Mouse (Mus musculus) cerebellum, adult 9-11 months (tissue): Measurements from ENCODE around the gene Tcp10a.
"Not testable (repeated sequence)": the region's sequence is repeated elsewhere in the genome, so short reads cannot be mapped to it uniquely, and the experiment has no call there.

ENCODE experiments used
- DNase-seq: peaks from one replicate; pipeline ENCODE4 v3.0.0; 2022

Gene Tcp10a

DNA sequence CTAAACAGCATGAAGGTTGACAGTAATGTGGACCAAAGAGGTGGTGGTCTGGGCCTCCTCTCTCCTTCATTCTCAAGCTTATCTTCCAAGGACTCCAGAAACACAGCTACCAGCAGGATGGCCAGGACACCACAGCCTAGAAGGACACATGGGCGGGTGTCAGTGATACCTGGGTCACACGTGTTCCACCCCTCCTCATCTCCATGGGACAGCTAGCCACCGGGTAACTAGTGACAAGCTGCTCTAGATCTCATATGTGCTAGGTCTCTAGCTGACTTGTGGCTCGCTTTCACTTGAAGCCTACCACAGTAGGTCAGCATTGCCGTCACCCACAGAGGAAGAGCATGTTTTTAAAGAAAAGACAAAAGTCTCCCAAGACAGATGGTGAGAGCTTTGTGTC lies 47.4 kb downstream of the Tcp10a start, which contains the start of gene Gm49630:
Gene Gm49630 (minus strand): TSS at position 101 of the 400 bp plus-strand sequence.
- DNase-seq: not testable (repeated sequence)

DNA sequence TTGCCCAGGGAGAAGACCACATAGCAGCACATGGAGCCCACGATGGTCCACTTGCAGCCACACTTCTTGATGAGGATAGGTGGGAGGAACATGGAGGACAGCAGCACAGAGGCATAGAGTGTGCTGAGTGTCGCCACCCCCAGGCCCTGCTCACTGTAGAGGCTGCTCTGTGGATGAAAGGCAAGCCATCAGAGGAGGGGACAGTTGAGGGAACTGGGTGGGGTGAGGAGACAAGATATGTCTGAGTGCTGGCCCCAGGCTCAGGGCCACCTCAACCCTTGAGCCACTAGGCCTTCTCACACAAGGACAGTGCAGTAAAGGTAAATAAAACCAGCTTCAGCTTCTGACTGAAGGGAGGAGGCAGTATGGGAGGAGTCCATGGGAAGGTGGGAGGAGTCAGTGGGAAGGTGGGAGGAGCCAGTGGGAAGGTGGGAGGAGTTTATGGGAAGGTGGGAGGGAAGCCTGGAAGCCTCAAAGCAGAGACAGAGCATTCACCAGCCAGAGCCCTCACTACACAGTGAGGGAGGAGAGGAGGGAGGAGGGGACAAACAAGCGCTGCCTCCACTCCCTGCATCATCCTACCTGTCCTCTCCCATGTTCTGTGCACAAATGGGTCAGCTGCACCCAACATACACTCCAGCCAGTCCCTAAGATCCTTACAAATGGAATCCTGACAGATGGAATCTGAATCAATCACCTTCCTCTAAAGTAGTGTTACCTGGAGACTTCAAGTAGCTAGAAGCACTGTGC lies 52.7 kb downstream of the Tcp10a start:
- not testable (repeated sequence) for DNase-seq

DNA sequence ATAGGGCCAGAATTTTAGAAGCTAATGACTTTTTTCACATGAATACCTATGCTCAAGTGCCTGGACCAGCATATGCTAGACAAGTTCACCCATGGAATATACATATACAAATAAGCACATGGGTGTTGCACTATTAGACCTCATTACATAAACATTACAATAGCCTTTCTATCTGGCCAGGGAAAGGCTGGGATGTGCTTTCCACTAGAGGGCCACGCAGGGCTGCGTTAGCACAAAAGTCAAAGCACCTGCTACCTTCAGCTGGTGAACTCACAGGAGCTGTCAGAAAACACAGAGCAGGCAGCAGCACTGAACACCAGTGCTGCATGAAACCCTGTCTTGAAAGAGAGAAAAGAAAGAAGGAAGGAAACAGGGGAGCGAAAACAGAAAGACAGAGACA lies 53.5 kb downstream of the Tcp10a start:
- DNase-seq: not testable (repeated sequence)

DNA sequence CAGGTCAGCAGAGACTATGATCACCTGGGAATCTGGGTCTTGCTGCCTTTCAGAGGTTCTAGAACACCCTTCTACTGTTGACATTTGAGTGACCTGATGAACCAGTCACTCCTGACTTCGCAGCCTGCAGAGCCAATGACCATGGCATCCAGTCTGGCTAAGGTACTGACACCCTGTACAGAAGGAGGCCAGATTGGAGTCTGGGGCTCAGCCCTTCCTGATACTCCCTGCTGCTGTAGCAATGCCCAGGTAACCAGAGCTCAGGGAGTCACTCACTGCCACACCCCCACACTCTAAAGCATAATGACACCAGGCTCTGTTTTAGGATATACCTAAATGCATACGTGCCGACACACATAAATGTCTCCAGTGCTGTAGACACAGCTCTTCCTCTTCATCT lies 58.3 kb downstream of the Tcp10a start:
- not testable (repeated sequence) for DNase-seq

DNA sequence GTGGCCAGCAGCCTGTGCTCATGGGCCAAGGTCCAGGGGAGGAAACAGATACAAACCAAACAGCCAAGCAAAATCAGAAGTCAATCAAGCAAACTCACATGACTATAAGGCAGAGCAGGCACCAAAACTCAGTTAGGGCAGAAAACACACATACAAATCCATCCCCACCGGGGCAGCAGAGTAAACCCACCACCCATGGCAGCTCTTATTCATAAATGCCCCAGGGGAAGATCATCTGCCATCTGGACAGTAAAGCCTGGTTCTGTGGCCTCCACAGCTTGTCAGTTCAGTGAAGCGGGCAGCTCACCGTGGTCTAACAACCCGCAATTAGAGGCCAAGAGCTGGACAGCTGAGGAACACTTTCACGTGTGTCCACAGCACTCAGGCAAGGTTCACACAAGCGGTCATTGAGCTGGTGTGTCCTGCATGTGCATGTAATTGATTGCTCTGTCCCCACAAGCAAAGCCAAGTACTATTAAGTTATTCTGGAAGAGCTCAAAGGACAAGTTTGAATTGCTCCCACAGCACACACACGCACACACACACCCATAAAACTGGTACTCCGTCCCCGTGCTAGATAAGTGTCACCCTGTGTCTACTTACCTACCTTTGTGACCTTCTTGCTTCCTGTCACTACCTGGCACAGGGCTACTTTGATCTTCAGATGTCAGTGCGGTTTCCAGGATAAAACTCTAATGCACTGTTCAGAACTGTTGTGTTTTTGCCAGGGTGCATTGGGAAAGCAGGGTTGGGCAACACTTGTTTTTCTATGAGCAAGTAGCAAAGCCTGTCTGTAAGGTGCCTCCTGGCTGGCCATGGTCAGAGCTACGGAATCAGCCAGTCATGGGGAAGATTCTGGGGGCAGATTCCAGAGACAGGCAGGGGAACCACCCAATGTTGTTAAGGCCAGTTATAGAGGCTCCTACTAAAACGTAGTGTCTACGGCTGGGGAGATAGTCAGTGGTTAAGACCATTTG lies 59.0 kb downstream of the Tcp10a start:
- DNase-seq: not testable (repeated sequence)

DNA sequence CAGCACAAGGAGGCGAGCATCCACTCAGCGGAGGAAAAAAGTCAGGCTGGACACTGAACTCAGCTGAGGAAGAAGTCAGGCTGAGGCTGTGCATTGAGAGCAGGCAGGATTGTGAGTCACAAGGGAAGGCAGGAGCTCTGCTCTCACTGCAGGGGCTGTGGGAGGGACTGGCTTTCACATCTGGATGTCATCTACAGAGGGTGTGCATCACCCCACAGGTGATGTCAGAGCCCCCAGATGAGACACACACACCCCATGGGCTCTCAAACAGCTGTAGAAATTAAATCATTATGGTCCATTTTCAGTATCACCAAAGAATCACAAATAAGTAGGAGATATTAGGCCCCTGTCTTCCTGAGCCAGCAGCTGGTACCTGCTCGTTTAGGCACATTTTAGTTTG lies 60.9 kb downstream of the Tcp10a start, which contains the start of gene Unc93a2:
Gene Unc93a2 (minus strand): TSS at position 101 of the 400 bp plus-strand sequence.
- not testable (repeated sequence) for DNase-seq

DNA sequence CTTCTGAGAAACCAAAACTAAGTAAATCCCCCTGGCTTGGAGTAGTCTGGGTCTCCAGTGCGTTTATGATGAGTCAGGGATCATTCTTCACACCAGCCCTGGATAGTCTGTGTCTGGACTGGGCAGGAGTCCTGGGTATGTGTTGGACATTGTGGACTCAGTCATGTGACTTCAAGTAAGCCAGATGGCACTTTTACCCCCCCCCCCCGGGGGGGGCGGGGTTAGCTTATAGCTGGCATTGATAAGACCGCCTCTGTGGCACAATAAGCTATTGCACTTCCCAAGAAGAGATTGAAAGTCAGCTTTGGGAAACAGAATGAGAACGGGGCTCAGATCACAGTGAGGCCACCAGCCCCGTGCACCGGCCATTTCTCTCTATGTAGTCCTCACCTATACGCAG lies 61.6 kb downstream of the Tcp10a start:
- DNase-seq: not testable (repeated sequence)

DNA sequence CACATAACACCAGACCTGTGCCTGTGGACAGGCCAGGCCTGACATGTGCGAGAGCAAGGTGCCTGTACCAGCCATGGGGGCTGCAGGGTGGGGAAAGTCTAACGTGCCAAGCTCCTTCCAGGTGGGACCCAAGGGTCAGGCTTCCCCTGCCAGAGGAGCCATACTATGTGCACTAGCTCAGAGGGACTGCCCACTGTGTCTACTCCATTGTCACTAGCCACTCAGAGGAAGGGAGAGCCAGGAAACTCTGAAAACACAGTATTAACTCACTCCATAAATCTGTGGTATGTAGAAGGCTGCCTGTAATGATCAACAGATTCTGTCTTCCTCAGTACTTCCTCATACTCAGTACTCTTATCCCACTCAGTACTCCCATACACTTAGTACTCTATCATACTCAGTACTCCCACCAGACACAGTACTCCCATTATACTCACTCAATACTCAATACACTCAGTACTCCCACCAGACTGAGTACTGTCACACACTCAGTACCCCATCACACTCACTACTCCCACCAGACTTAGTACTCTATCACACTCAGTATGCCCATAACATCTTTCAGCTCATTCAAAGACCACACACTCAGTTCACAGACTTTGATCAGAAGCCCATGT lies 64.0 kb downstream of the Tcp10a start:
- DNase-seq: not testable (repeated sequence)

DNA sequence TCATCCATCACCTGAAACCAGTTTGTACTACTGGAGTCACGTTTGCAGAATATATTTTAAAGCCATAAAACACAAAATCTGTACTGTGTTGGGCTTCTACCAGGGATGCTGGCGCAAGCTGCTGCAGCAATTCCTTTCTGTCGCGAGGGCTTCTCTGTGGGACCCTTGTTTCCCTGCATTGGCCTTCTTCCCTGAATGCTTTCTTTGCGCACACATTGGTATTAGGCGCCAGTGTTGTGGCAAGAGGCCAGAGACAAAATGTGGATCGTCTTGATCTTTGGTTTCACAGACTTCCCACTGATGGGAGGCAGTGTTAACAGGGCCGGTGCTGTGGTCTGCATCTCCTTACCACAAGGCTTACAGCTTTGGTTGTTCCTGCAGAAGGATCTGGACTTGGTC lies 64.5 kb downstream of the Tcp10a start:
- DNase-seq: not testable (repeated sequence)

DNA sequence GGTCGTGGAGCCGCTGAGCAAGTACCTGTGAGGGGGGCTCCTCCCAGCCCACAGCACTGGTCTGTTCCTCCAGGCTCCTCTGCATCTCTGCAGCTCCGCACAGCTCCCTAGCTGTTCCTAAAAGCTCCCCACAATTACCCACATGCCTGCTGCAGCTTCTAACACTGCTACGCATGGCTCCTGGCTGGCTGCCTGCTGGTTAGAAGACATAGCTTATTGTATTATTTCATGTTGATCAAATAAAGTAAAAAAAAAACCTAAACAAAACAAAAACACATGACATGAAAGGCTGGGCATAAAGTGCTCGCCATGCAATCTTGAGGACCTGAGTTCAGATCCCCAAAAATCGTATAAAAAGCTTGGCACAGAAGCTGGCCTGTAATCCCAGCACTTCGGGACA lies 65.5 kb downstream of the Tcp10a start:
- not testable (repeated sequence) for DNase-seq

DNA sequence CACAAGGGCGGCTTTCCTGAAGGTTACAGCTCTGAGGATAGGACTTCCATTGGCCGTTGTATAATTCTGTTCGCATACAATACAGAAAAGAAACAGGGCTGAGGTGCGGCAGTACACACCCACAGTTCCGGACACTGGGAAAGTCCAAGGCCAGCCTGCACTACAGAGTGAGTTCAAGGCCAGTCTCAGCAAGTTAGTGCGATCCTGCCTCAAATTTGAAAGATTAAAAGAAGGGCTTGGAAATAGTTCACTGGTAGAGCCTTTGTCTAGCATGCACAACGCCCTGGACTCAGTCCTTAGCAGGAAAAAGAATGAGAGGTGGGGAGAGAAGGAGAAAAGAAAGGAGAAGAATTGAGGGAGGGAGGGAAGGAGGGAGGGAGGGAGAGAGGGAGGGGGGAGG lies 70.7 kb downstream of the Tcp10a start:
- DNase-seq: not testable (repeated sequence)
